Mouse (Mus musculus) adrenal gland (tissue): Measurements from ENCODE around the gene Mrpl57.

Source experiments
- intact Hi-C: fragments of 180-260 bp; cut with DNase I; formaldehyde crosslinking; loops from one replicate; pipeline ENCODE4 v1.15.1; 2025
- microRNA-seq, 2 experiments: library from miRNA; unstranded; fragments of <30 nt; microRNA quantifications; one replicate each; pipeline ENCODE4; 2019

Gene Mrpl57

GRCm38 (mm10) chr14:57858601-57859000 is 32.6 kb downstream of the Mrpl57 start:
- intact Hi-C loops = no loop called here

GRCm38 (mm10) chr14:57859520-57859919 is 33.5 kb downstream of the Mrpl57 start:
- intact Hi-C loops = no loop called here

GRCm38 (mm10) chr14:57861987-57862412 is 36.0 kb downstream of the Mrpl57 start:
- intact Hi-C loops = no loop called here

GRCm38 (mm10) chr14:57863129-57863528 is 37.1 kb downstream of the Mrpl57 start:
- intact Hi-C loops = no loop called here

GRCm38 (mm10) chr14:57865256-57865655 is 39.2 kb downstream of the Mrpl57 start:
- intact Hi-C loops = no loop called here

GRCm38 (mm10) chr14:57866676-57867276 is 40.7 kb downstream of the Mrpl57 start:
- intact Hi-C loops = no loop called here

- intact Hi-C loops = no loop called here
Observed at GRCm38 (mm10) chr14:57877921-57878320, 51.9 kb downstream of the Mrpl57 start.

Small RNA genes lying within 50 kb of the gene (microRNA-seq; reads per million reads assigned to microRNA genes)
- gene Mir3077 = 0.46 to 0.86 reads per million in 2 experiments
